Mouse (Mus musculus) cerebellum, postnatal 10 days (tissue): ENCODE data around the gene Fastk.

Experiments
- DNase-seq, 2 experiments: peaks; one replicate each; pipeline ENCODE4 v3.0.0; 2021; ENCODE audit warnings: mixed read lengths in 2 of 2

The Fastk gene

DNA sequence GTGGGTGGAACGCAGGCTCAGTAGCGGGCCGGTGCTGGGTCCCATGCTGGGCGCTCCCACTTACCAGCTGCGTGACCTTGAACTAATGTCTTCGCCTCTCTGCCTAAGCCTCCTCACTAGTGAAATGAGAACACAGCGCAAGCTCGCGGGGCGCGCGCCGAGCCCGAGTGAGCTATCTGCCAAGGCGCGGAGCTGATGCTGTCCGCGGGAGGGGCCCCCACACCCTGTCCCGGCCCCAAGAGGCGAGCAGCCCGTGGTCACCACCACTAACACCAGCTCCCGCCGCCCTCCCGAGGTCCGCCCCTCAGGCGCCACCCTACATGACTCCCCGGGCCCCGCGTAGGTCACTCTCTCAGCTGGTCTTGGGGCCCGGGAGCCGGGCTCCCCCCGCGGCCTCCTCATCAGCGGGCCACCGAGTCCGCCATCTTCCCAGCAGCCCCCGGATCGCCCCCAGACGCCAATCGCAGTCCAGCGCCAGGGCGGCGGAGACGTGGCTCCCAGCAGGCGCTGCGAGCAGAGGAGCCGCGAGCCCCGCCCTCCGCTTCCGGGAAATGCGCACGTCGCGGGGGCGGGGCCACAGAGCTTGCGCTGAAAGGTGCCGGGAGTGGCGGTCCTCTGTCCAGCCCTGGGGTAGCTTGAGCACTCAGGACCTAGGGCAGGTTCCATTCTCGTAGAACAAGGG lies at the start of gene Fastk:
TSS of gene Fastk (minus strand) at position 542 of the 682 bp plus-strand sequence.
- DNase-seq = peak; percentile 97 to 98

DNA sequence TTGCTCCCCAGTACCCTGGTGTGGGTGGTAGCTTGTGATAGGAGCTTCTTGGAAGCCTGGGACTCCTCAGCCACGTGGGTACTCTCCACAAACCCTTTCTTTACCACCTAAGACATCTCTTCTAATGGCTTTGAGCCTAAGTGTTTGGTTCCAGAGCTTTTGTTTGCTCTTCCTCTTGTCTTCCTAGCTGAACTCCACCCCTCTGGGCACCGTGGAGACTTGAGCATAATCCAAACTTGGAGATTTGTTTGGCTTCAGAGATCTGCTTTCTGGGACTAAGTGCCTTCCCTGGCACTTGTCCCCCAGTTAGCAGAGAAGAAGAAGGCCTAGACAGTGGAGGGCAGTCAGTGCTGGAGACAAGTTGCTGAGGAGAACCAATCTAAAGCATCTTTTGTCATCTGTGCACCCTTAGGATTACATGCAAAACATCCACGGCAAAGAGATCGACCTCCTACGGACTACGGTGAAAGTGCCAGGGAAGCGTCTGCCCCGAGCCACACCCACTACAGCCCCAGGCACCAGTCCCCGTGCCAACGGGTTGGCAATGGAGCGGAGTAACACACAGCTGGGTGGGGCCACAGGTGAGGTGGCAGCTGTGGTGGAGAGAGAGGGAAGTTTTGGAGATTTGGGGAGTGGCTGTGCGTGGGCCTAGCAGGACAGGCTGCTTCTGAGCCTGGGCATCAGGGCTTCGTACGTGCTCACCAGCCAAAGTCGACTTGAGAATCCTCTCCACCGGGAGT lies 47.6 kb upstream of the Fastk start:
- DNase-seq = no peak

DNA sequence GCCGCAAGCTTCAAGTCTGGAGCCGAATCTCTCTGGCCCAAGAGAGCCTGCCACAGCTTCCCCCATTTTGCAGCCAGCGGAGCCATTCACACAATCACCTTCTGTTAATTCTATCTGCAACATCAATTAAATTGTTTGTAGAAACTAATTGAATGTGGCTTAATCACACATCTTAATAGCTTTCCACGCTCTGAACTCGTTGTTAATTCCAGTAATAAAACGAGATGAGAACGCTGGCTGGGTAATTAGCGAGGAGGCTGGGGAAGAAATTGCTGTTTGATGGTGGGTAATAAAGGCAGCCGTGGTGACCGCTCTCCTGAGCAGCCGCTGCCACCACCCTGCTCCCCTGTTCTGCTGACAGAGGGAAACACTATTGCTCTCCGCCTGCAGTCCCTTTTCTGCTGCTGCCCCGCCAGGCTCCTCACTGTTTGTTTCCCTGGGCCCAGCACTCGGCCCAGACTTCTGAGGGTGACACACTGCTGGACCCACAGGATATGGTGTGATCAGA lies 45.4 kb upstream of the Fastk start:
- DNase-seq = no peak

DNA sequence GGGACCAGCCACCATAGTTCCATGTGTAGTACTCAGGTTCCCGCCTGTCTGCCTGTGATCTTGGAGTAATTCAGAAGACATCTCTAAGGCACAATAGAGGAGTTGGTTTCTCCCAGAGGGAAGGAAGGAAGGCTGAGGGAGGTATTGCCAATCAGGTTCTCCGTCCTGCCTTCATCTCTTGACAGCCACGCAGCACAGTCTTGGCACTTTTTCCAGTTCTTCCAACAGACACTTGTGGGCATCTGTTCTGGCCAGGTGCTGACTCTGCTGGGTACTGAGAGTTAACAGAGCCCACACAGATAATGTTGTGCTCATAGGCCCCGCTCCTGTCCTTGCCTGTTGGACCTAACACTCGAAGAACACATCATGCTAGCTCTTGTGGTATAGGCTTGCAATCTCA lies 41.7 kb upstream of the Fastk start:
- DNase-seq = no peak

DNA sequence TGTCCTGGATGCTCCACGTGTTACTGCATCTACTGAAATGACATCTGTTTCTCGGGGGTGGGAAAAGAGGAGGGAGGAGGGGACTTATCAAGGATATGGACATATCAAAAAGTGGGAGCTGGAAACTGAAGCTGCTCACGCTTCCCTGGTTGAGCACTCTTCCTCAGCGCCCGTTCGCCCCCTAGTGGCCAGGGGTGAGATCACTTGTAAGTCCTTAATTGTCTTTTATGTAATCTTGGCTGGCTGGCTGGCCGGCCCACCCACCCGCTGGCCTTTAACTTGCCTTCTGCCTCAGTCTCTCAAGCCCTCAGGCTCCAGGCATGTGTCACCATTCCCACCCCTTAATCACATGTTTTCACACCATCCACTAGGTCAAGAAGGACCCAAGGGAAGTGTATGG lies 41.0 kb upstream of the Fastk start:
- peak; percentile 96 to 98 for DNase-seq

DNA sequence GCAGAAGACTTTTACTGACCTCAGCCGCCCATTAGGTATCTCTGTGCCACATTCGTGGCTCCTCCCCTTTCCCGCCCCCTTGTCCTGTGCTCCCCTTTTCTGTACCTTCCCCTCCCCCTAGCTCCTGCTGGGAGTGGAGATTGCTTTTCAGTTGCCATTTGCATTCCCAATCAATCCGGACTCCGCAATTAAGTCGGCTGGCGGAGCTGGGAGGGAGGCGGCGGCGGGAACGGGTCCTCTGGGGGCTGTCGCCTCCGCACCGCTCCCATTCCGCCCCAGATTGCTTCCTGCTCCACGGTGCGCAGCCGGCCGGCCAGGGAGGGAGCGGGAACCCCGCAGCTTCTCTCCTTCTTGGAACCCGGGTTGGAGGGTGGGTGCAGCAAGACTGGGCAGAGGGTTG lies 39.9 kb upstream of the Fastk start:
- peak in 1 of 2 experiments; percentile 40 for DNase-seq

DNA sequence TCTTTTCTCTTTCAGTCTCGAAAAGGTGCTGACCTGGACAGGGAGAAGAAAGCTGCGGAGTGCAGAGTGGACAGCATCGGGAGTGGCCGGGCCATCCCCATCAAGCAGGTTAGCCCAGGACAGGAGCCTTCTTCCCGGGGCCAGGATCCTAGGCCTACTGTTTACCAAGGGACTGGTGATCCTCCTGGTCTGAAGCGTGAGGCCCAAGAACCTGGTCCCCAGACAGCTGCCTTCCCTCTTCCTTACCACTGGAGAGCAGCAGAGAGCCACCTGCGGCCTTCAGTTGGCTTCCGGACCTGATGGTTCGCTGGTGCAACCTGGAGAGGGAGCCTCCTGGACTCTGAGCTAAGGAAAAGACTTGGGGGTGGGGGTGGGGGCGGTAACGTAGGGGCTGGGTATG lies 38.2 kb upstream of the Fastk start:
- peak; percentile 83 to 88 for DNase-seq

DNA sequence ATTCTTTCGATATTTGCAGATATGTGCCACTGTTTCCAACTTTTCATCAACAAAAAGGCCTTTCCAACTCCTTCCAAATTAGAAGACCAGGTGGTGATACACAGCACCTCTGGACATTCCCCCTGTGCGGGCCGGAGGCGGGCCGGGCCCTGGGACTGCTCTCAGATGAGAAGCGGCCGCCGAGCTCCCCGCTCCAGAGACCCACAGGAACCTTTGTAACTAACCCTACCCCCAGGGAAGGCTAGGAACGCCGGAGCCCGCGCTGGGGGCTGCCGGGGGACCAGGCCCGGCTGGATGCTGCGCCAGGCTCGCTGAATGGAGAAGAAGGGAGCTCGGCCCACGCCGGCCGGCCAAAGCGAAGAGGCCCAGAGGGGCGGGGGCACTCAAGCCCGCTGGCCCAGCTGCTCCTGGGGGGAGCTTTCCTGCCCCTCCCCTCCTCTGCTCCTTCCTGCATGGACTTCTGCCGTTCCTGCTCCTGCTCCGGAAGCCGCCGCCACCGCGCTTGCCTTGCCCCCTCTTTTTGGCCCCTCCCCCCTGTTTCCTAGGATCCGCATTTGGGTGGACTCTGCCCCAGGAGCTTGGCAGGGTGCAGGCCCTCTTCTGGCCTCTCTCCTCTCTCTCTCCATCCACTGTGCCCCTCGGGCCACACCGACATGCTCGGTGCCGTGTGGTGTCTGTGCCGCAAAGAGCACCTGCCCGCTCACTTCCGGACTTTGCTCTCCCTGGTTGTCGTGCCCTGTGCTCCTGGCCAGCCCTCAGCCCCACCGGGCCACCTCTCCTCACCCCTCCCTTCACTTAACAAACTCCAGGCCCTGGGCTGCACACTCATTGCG lies 37.4 kb upstream of the Fastk start:
- DNase-seq = no peak

DNA sequence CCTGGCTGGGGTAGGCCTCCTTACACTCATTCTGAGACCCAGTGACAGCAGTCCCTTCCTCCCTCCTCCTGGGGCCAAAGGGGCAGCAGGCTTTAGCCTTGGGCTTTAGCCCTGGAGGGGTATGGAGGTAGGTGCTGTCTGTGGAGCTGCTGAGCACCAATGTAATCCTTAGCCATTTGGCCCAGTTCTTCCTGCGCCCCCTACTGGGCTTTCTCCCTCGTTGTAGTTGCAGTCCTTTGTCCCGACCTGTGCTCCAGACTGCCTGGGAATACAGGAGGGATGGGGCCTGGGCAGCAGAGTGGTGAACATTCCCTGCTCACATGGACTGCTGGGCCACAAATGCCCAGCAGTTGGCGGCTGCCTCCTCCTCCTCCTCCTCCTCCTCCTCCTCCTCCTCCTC lies 36.6 kb upstream of the Fastk start:
- DNase-seq = peak; percentile 85 to 86

DNA sequence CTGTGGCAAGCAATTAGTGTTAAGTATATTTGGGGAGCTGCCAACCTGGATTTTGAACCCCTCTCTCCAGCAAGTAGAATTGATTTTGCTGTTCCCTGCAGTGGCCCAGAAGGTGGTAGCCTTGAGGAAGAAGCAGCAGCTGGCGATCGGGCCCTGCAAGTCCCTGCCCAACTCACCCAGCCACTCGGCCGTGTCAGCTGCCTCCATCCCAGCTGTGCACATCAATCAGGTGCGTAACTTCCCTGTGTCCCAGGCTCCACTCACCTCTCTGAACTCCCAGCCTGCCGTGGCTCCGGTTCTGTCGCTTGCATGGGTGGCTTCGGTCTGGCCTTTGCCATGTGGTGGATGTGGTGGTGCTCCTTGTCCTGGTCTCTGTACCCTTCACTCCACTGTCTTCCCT lies 32.8 kb upstream of the Fastk start:
- DNase-seq = no peak

DNA sequence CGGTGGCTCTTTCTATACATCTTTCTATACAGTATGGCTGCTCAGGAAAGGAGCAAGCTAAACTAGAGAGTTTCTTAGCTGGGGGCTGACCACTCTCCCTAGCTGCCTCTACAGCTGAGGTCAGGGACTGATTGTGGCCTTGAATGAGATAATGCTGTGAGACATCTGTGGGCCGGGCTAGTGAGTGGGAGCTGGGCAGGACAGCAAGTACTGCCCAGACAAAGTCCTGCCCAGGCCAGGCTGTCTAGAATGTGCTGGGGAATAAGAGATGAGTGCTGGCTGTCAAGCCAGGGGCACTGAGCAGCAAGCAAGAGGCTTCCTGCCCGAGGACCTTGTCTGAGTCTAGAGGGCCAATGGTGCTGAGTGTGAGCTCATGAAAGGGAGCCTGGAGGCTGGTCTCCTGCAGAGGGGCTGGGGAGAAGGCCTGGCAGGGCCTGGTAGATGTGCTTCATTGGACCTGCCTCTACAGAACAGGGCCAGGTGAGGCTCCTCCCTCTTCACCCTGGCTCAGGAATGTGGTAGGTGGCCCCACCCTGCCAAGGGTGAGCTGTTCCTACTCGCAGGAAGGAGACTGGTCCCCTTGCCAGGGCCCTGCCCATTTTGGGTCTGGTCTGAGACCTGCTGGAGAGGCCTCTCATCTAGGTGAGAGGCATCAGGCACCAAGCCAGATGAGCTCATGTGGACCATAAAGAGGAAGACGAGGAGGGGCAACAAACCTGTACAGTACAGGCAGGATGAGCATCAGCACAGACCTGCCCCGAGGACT lies 30.6 kb upstream of the Fastk start:
- DNase-seq = peak; percentile 62 to 63

DNA sequence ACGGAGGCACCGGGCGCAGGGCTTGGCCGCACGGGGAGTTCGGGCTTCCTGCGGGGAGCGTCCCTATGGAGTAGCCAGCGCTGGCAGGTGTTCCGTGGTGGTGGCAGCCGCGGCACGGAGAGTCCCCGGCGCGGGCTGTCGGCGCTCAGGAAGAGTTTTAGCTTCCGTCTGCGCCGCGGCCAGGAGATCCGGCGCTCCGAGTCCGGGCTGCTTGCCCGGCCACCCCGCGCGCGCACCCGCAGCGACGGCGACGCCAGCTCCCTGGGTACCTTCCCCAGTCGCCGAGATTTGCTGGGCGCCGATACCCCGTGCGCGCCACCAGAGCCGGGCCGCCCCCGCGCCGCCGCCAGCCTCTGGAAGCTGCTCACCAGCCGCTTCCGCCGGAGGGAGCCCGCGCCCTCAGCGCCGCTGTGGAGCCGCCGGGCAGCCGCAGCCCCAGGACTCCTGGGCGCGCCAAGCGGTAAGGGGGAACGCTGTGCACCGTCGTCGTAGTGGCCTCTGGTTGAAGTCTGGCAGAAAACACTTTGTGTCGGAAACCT lies 29.7 kb upstream of the Fastk start:
- peak; percentile 53 to 60 for DNase-seq

DNA sequence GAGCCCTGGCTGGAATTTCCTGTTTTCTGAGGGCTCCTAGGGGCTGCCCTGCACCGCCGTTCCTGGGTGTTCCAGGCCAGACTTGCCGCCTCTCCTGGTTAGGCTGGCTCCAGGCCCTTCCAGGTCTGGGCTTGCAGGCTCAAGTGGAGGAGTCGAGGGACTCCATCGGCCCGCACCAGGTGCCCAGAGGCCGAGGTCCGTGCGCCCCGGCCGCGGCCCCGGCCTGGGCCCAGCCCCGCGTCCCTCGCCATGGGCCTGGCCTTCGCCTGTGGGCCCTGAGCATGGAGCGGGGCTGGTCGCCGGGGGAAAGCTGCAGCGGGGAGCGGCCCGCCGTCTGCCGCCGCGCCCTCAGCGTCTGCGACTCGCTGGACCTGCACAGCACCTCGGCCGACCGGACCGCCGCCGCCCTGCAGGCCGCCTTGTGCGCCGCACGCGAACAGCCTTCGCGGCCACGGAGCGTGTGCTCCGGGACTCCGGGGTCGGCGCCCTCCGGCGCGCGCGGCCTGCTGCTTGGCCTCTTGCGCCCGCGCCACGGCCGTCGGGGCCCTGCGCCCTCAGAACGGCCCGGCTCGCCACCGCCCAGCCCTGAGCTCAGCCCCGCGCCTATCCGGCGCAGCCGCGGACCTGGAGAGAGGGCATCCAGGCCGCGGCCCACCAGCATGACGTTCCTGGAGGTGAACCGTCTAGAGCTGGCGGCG lies 29.1 kb upstream of the Fastk start:
- peak in 1 of 2 experiments; percentile 49 for DNase-seq

DNA sequence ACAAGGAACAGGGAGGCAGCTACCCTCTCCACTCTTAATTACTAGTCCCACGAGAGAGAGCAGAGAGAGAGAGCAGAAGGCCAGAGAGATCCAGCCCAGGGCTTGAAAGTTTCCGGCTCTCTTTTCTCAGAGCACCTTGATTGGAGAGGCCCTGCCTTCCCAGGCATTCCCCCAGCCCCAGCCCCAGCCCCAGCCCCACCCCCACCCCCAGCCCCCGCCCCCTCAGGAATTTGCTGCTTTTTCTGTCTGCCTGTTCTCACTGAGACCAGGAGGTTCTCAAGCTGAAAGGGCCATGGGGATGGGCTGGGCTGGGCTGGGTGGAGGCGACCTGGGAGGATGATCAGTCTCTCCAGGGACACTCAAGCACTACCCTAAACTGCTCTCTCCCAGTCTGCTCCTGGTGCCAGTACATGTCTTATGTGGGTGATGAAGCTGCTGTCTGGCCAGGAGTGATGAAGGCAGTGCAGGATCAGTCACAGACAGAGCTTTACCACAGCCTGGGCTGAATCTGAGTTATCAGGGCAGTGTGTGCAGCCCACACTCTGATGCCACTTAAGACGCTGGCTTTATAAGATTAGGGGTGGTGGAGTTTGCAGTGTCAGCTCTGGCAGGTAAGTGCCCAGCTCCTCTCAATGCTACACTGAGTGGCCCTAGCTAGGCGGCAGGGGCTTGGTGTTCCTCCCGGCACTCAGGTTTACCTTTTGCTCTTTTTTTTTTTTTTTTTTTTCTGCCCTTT lies 28.0 kb upstream of the Fastk start:
- DNase-seq = no peak

DNA sequence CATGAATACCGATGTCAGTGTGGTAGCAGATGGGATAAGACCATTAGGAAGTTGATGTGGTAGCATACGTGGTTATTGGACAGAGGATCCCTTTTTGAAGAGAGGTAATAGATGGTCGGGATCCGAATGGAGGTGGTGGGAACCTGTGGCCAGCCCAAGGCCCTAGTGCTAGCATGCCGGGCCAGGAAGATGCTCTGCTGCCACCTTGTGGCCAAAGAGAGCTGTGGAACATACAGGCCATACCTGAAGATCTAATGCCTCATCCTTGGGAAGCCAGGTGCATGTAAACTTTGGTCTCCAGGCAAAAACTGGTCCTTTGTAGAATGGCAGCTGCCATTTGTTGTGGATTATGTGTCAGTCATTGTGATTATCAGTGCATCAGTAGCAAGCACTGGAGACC lies 25.5 kb upstream of the Fastk start:
- DNase-seq = peak; percentile 91 to 92

DNA sequence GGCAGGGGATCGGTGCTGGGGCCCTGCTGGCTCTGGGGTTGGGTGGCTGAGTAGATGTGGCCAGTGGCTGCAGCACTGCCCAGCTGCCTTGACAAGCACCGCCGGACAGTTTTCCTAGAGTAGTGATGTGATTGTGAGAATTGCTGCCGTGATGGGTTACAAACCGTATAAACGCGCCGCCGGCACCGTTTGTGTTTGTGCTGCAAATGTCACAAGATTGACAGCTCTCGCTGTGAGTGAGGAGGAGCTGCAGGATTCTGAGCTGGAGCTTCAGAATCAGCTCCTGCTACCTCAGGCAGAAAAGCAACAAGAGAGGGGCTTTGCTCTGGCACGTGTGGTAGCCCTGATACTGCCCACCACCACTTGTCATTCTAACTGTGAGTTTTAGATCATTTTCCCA lies 21.7 kb upstream of the Fastk start:
- no peak for DNase-seq

DNA sequence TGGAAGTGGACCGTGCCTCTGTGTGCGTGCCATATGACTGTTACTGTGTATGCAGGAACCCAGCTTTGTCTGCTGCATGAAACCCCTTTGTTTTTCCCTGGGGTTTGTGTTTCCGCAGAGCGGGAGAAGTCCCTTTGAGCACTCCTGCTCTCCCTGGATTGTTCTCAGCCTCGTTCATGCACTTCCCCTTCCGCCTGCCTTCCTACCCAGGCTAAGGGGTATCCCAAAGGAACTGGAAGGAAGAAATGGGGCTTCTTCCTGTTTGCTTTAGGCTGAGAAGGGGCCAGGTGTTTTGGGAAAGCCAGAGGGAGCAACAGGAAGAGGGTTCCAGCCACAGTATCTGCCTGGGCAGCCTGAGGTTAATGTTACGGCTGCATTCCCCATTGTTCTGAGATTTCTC lies 10.5 kb upstream of the Fastk start:
- no peak for DNase-seq

DNA sequence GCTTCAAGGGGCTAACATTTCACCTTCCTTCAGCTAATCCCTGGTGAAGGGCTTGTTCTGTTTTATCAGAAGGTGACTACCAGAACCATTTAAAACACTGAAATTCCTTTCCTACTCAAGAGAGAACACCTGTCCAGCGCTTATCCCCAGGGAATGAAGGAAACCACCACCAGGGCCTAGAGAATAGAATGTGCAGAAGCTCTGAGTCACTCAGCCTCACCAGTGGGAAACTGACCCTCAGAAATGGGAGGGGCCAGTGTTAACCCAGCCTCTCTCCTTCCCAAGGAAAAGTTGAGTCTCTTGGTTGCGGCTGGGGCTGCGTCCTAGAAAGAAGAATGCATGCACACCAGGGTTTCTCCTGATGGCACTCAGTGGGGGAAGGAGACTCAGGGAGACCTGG lies 10.0 kb upstream of the Fastk start:
- DNase-seq = no peak

DNA sequence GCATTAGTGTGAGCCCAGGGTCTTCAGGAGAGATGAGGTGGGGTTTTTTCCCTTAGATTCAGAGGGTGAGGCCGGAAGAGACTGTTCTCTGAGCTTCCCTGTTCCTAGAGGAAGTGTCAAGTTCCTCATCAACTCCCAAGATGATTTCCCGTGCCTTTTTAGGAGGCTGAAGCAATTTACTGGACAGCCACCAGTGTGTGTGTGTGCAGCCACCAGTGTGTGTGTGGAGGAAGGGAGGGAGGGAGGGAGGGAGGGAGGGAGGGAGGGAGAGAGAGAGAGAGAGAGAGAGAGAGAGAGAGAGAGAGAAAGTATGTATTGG lies 8.9 kb upstream of the Fastk start:
- no peak for DNase-seq

DNA sequence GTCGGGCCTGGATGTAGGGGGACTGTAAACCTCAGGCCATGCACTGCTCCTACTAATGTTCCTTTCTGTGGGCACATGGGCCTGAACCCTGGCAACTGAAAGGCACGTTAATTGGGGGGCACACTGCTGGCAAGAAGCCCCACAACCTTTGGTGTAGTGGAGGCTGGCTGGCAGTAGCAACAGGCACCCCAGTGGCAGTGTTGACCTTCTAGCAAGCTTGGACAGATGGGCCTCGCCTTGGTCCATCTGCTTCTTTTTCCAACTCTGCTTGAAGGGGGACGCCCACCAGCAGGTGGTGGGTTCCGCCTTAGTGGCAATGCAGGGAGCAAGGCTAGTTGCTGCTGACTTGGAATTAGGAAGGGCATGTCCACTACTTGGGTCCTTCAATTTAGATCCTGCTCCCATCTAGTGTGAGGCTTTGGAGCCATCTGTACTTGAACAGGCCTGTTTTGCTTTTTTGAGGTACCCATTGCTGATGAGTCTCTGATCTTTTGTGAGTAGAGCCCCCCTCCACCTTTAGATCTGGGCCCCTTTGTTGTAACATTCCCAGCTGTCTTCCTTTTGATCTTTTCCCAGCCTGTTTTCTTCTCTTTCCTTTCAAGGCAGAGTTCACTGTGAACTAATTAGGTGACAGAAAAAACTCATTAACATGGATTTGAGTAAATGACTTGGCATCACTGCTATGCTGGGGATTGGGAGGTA lies 8.3 kb upstream of the Fastk start:
- peak; percentile 85 to 92 for DNase-seq
